Mouse (Mus musculus) 3134 (cell line): ENCODE measurements around the gene Dll3.

Experiments
- DNase-seq: peaks from one replicate; pipeline ENCODE4 v3.0.0-alpha.2; 2011; ENCODE audit warnings: low spot score; ENCODE audit not compliant: insufficient read length; ENCODE audit errors: extremely low read depth

The Dll3 gene

GRCm38 (mm10) chr7:28311151-28311925, 9.3 kb upstream of the Dll3 start:
- peak; percentile 28 for DNase-seq

- no peak for DNase-seq
Observed at GRCm38 (mm10) chr7:28309737-28310136, 7.7 kb upstream of the Dll3 start.

GRCm38 (mm10) chr7:28306216-28306615, 4.2 kb upstream of the Dll3 start:
- no peak for DNase-seq

GRCm38 (mm10) chr7:28305641-28306040, 3.6 kb upstream of the Dll3 start:
- DNase-seq: no peak

- no peak for DNase-seq
Observed at GRCm38 (mm10) chr7:28298837-28299625, 3.0 kb downstream of the Dll3 start.

GRCm38 (mm10) chr7:28294481-28294880, 7.6 kb downstream of the Dll3 start:
- DNase-seq: no peak

GRCm38 (mm10) chr7:28290638-28291590, 11.1 kb downstream of the Dll3 start, which contains the start of gene Selenov:
Gene Selenov, minus strand, starts transcription at chr7:28291186.
- DNase-seq: no peak

- no peak for DNase-seq
Observed at GRCm38 (mm10) chr7:28290165-28290564, 11.9 kb downstream of the Dll3 start.

- no peak for DNase-seq
Observed at GRCm38 (mm10) chr7:28280630-28281029, 21.4 kb downstream of the Dll3 start.

GRCm38 (mm10) chr7:28278279-28278652, 23.8 kb downstream of the Dll3 start:
- no peak for DNase-seq

GRCm38 (mm10) chr7:28277615-28278278, 24.3 kb downstream of the Dll3 start, which contains the start of gene Eid2b:
Gene Eid2b, plus strand, starts transcription at chr7:28277739.
- peak; percentile 78 for DNase-seq

- DNase-seq: no peak
Observed at GRCm38 (mm10) chr7:28277237-28277614, 24.8 kb downstream of the Dll3 start.

- DNase-seq: no peak
Observed at GRCm38 (mm10) chr7:28271761-28272160, 30.3 kb downstream of the Dll3 start.

- no peak for DNase-seq
Observed at GRCm38 (mm10) chr7:28269355-28269754, 32.7 kb downstream of the Dll3 start.

GRCm38 (mm10) chr7:28268576-28268975, 33.5 kb downstream of the Dll3 start:
- no peak for DNase-seq

- DNase-seq: no peak
Observed at GRCm38 (mm10) chr7:28268042-28268531, 34.0 kb downstream of the Dll3 start.

- no peak for DNase-seq
Observed at GRCm38 (mm10) chr7:28267129-28268041, 34.7 kb downstream of the Dll3 start, which contains the start of gene Eid2. Gene Eid2, plus strand, starts transcription at chr7:28267881.

- DNase-seq: peak; percentile 53
Observed at GRCm38 (mm10) chr7:28265391-28265790, 36.6 kb downstream of the Dll3 start.

GRCm38 (mm10) chr7:28263786-28264185, 38.3 kb downstream of the Dll3 start:
- peak; percentile 26 for DNase-seq
